Mouse (Mus musculus): ENCODE data around the gene Osbpl9. TPM values are rescaled to one million over a fixed set of nuclear protein-coding genes. Genes with fewer than 3 reads are reported as not detected.

Osbpl9 gene
- polyA plus RNA-seq, 1 experiment from 2014 or later = 64.1 TPM

GRCm38 (mm10) chr4:109115742-109116141 lies 86.3 kb downstream of the Osbpl9 start:
- H3K9ac ChIP-seq = no peak overlapping the region
- no peaks in the 10 kb centered on the region for H3K9me3 ChIP-seq (replicated peaks)
- WGBS = 39% methylated on average over 1 of the region's 1 CpGs
- H3K4me3 ChIP-seq (replicated peaks) = no peak overlapping the region
- H3K4me1 ChIP-seq = peaks cover 22% of the 10 kb centered on the region
- H3K36me3 ChIP-seq = no peaks in the 10 kb centered on the region
- H3K27ac ChIP-seq (replicated peaks) = no peak overlapping the region
- no peaks in the 10 kb centered on the region for H3K27me3 ChIP-seq
- no peak for ATAC-seq (ENCODE audit: insufficient number of reproducible peaks, low FRiP score, low TSS enrichment, low read depth)
- H3K4me2 ChIP-seq (replicated peaks) = no peak overlapping the region

- H3K4me2 ChIP-seq (replicated peaks) = no peak overlapping the region
- no peaks in the 10 kb centered on the region for H3K9me3 ChIP-seq (replicated peaks)
- no peaks in the 10 kb centered on the region for H3K36me3 ChIP-seq
- no peak overlapping the region for H3K4me3 ChIP-seq (replicated peaks)
- no peaks in the 10 kb centered on the region for H3K27me3 ChIP-seq
- ATAC-seq (ENCODE audit: insufficient number of reproducible peaks, low FRiP score, low TSS enrichment, low read depth) = no peak
- H3K9ac ChIP-seq = no peak overlapping the region
- 75% methylated on average over 1 of the region's 1 CpGs for WGBS
- H3K27ac ChIP-seq (replicated peaks) = no peak overlapping the region
- H3K4me1 ChIP-seq = peaks cover 22% of the 10 kb centered on the region
Measured at GRCm38 (mm10) chr4:109114308-109114707, 87.8 kb downstream of the Osbpl9 start.

GRCm38 (mm10) chr4:109112915-109113505 lies 89.1 kb downstream of the Osbpl9 start:
- H3K4me2 ChIP-seq (replicated peaks) = no peak overlapping the region
- no peak overlapping the region for H3K4me3 ChIP-seq (replicated peaks)
- 65% methylated on average over 7 of the region's 7 CpGs for WGBS
- H3K9me3 ChIP-seq (replicated peaks) = no peaks in the 10 kb centered on the region
- H3K36me3 ChIP-seq = no peaks in the 10 kb centered on the region
- H3K27me3 ChIP-seq = no peaks in the 10 kb centered on the region
- no peak overlapping the region for H3K27ac ChIP-seq (replicated peaks)
- peaks cover 19% of the 10 kb centered on the region for H3K4me1 ChIP-seq
- ATAC-seq (ENCODE audit: insufficient number of reproducible peaks, low FRiP score, low TSS enrichment, low read depth) = no peak
- no peak overlapping the region for H3K9ac ChIP-seq

GRCm38 (mm10) chr4:109110978-109111377 lies 91.1 kb downstream of the Osbpl9 start:
- Histone ChIP-seq H3K36me3 (no peaks in the 10 kb centered on the region), H3K27ac (replicated peaks) (no peak overlapping the region), H3K9me3 (replicated peaks) (no peaks in the 10 kb centered on the region), H3K27me3 (no peaks in the 10 kb centered on the region), H3K4me1 (peaks cover 13% of the 10 kb centered on the region), H3K4me3 (replicated peaks) (no peak overlapping the region), H3K9ac (no peak overlapping the region), H3K4me2 (replicated peaks) (no peak overlapping the region)
- 87% methylated on average over 2 of the region's 2 CpGs for WGBS
- no peak for ATAC-seq (ENCODE audit: insufficient number of reproducible peaks, low FRiP score, low TSS enrichment, low read depth)

GRCm38 (mm10) chr4:109109686-109110085 lies 92.4 kb downstream of the Osbpl9 start:
- WGBS = 87% methylated on average over 10 of the region's 10 CpGs
- no peaks in the 10 kb centered on the region for H3K9me3 ChIP-seq (replicated peaks)
- no peaks in the 10 kb centered on the region for H3K27me3 ChIP-seq
- H3K27ac ChIP-seq (replicated peaks) = no peak overlapping the region
- no peak for ATAC-seq (ENCODE audit: insufficient number of reproducible peaks, low FRiP score, low TSS enrichment, low read depth)
- H3K9ac ChIP-seq = no peak overlapping the region
- no peaks in the 10 kb centered on the region for H3K36me3 ChIP-seq
- H3K4me2 ChIP-seq (replicated peaks) = no peak overlapping the region
- no peaks in the 10 kb centered on the region; the same call in none of the 2 replicates for H3K4me1 ChIP-seq
- H3K4me3 ChIP-seq (replicated peaks) = no peak overlapping the region

GRCm38 (mm10) chr4:109109012-109109411 lies 93.1 kb downstream of the Osbpl9 start:
- no peaks in the 10 kb centered on the region for H3K27me3 ChIP-seq
- H3K36me3 ChIP-seq = no peaks in the 10 kb centered on the region
- 74% methylated on average over 6 of the region's 6 CpGs for WGBS
- no peak for ATAC-seq (ENCODE audit: insufficient number of reproducible peaks, low FRiP score, low TSS enrichment, low read depth)
- H3K4me3 ChIP-seq (replicated peaks) = no peak overlapping the region
- no peaks in the 10 kb centered on the region; the same call in 1 of the 2 replicates for H3K4me1 ChIP-seq
- H3K9me3 ChIP-seq (replicated peaks) = no peaks in the 10 kb centered on the region
- H3K4me2 ChIP-seq (replicated peaks) = no peak overlapping the region
- no peak overlapping the region for H3K27ac ChIP-seq (replicated peaks)
- no peak overlapping the region for H3K9ac ChIP-seq

- ATAC-seq (ENCODE audit: insufficient number of reproducible peaks, low FRiP score, low TSS enrichment, low read depth) = no peak
- no peak overlapping the region for H3K27ac ChIP-seq (replicated peaks)
- no peak overlapping the region for H3K9ac ChIP-seq
- H3K4me2 ChIP-seq (replicated peaks) = no peak overlapping the region
- H3K4me3 ChIP-seq (replicated peaks) = no peak overlapping the region
- H3K36me3 ChIP-seq = peaks cover under 1% of the 10 kb centered on the region; the same call in 1 of the 2 replicates
- H3K4me1 ChIP-seq = peaks cover 3% of the 10 kb centered on the region; the same call in 1 of the 2 replicates
- H3K27me3 ChIP-seq = no peaks in the 10 kb centered on the region
- no peaks in the 10 kb centered on the region for H3K9me3 ChIP-seq (replicated peaks)
Measured at GRCm38 (mm10) chr4:109106594-109106993, 95.5 kb downstream of the Osbpl9 start.

- Histone ChIP-seq H3K27ac (replicated peaks) (no peak overlapping the region), H3K27me3 (no peaks in the 10 kb centered on the region), H3K4me3 (replicated peaks) (no peak overlapping the region), H3K4me2 (replicated peaks) (no peak overlapping the region), H3K9ac (no peak overlapping the region), H3K4me1 (peaks cover 3% of the 10 kb centered on the region; the same call in 1 of the 2 replicates), H3K36me3 (peaks cover 5% of the 10 kb centered on the region; the same call in 1 of the 2 replicates), H3K9me3 (replicated peaks) (no peaks in the 10 kb centered on the region)
- 62% methylated on average over 3 of the region's 3 CpGs for WGBS
- ATAC-seq (ENCODE audit: insufficient number of reproducible peaks, low FRiP score, low TSS enrichment, low read depth) = no peak
Measured at GRCm38 (mm10) chr4:109106034-109106433, 96.0 kb downstream of the Osbpl9 start.

- H3K27ac ChIP-seq (replicated peaks) = no peak overlapping the region
- H3K4me2 ChIP-seq (replicated peaks) = no peak overlapping the region
- no peaks in the 10 kb centered on the region for H3K27me3 ChIP-seq
- no peaks in the 10 kb centered on the region for H3K9me3 ChIP-seq (replicated peaks)
- no peak overlapping the region for H3K9ac ChIP-seq
- peaks cover 3% of the 10 kb centered on the region; the same call in 1 of the 2 replicates for H3K4me1 ChIP-seq
- no peak overlapping the region for H3K4me3 ChIP-seq (replicated peaks)
- H3K36me3 ChIP-seq = peaks cover 5% of the 10 kb centered on the region; the same call in 1 of the 2 replicates
- no peak for ATAC-seq (ENCODE audit: insufficient number of reproducible peaks, low FRiP score, low TSS enrichment, low read depth)
Measured at GRCm38 (mm10) chr4:109105254-109105653, 96.8 kb downstream of the Osbpl9 start.

- H3K9me3 ChIP-seq (replicated peaks) = no peaks in the 10 kb centered on the region
- peaks cover 5% of the 10 kb centered on the region; the same call in 1 of the 2 replicates for H3K36me3 ChIP-seq
- peaks cover 3% of the 10 kb centered on the region; the same call in 1 of the 2 replicates for H3K4me1 ChIP-seq
- no peak overlapping the region for H3K9ac ChIP-seq
- no peak overlapping the region for H3K4me3 ChIP-seq (replicated peaks)
- H3K4me2 ChIP-seq (replicated peaks) = no peak overlapping the region
- 55% methylated on average over 9 of the region's 9 CpGs for WGBS
- no peaks in the 10 kb centered on the region for H3K27me3 ChIP-seq
- H3K27ac ChIP-seq (replicated peaks) = 0 out of 2 replicates have a peak overlapping the region, but pooled peaks have one; percentile 4
- ATAC-seq (ENCODE audit: insufficient number of reproducible peaks, low FRiP score, low TSS enrichment, low read depth) = no peak
Measured at GRCm38 (mm10) chr4:109103145-109103883, 98.8 kb downstream of the Osbpl9 start.

GRCm38 (mm10) chr4:109102574-109102973 lies 99.5 kb downstream of the Osbpl9 start:
- Histone ChIP-seq H3K4me2 (replicated peaks) (no peak overlapping the region), H3K9me3 (replicated peaks) (no peaks in the 10 kb centered on the region), H3K9ac (no peak overlapping the region), H3K27ac (replicated peaks) (no peak overlapping the region), H3K4me3 (replicated peaks) (no peak overlapping the region), H3K4me1 (peaks cover 3% of the 10 kb centered on the region; the same call in 1 of the 2 replicates), H3K36me3 (peaks cover 5% of the 10 kb centered on the region; the same call in 1 of the 2 replicates), H3K27me3 (no peaks in the 10 kb centered on the region)
- no peak for ATAC-seq (ENCODE audit: insufficient number of reproducible peaks, low FRiP score, low TSS enrichment, low read depth)
- WGBS = 68% methylated on average over 5 of the region's 5 CpGs
